Mouse (Mus musculus) heart, postnatal 4 days (tissue): ENCODE results near the gene Zbtb40. TPM values are rescaled to one million over a fixed set of nuclear protein-coding genes. Genes with fewer than 3 reads are reported as not detected.

ENCODE experiments used
- DNase-seq: peaks from one replicate; pipeline ENCODE4 v3.0.0; 2021
- total RNA-seq, 2 experiments: library from RNA; stranded (reverse); gene quantifications; 2 replicates each; pipeline ENCODE4 v1.2.3; 2021

The Zbtb40 gene
- total RNA-seq, 2 experiments from 2014 or later = 4.3 to 6.6 TPM

- peak; percentile 21 for DNase-seq
Observed at GRCm38 (mm10) chr4:136934746-136935613, 113.6 kb downstream of the Zbtb40 start.

DNA sequence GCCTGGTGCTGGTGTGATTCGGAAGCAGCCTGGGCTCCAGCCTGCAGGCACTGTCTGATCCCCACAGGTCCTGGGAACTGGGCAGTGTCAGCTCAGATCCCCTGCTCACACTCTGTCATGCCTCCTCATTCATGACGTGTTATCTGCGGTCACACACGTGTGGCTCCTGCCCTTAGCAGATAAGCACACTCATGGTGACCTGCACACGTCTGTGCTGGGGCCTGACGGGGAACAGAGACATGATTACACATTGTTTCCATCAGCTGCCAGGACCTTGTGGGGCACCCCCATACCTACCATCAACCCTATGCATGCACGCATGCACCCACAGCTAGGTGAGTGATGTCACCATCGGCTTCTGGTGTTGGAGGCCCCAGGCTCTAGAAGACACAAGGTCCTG is 118.1 kb downstream of the Zbtb40 start:
- DNase-seq = no peak

Other genes starting within 250 kb of the Zbtb40 start
- 1 to 10 TPM; 1.9 to 2.3 TPM for gene Ephb2, start 212.8 kb downstream of the Zbtb40 start, total RNA-seq
- 10 to 100 TPM; 14.6 to 17.9 TPM for gene C1qb, start 162.6 kb downstream of the Zbtb40 start, total RNA-seq
- 10 to 100 TPM; 11.5 to 13.8 TPM for gene C1qc, start 155.7 kb downstream of the Zbtb40 start, total RNA-seq
- 10 to 100 TPM; 14.5 to 14.7 TPM for gene C1qa, start 150.0 kb downstream of the Zbtb40 start, total RNA-seq
- not detected for gene Epha8, start 92.0 kb downstream of the Zbtb40 start, total RNA-seq
- gene Wnt4, start 228.7 kb upstream of the Zbtb40 start, total RNA-seq = under 1 TPM; 0.76 to 0.88 TPM